Mouse (Mus musculus) neural tube, embryonic 14.5 days (tissue): ENCODE measurements at regions not wholly inside any gene's neighbourhood (a gene's known extent, or its start where the extent isn't known, plus 50 kb on each side); places are given as distances from the start of the nearest gene placed in this dataset.
"Not testable (repeated sequence)": the region's sequence is repeated elsewhere in the genome, so short reads cannot be mapped to it uniquely, and the experiment has no call there.

Experiments
- ATAC-seq: fragments of 200-750 bp; cut with Nextera tagmentation; 2 replicates; pipeline ENCODE4 v1.8.0; 2017; ENCODE audit warnings: low read depth, mild to moderate bottlenecking, moderate TSS enrichment, moderate library complexity
- H3K27ac ChIP-seq: fragments of 300-500 bp; sonication (generic); 2 replicates; pipeline ENCODE4 v1.5.1; 2014; ENCODE audit warnings: low read depth, mild to moderate bottlenecking, control low read depth, low read length, moderate library complexity, mixed read lengths
- H3K27me3 ChIP-seq: fragments of 300-500 bp; sonication (generic); 2 replicates; pipeline ENCODE4 v1.6.1; 2014; ENCODE audit warnings: low read length; ENCODE audit not compliant: control insufficient read depth, insufficient read depth
- H3K36me3 ChIP-seq: fragments of 300-500 bp; sonication (generic); 2 replicates; pipeline ENCODE4 v1.6.1; 2014; ENCODE audit warnings: low read length, mixed read lengths; ENCODE audit not compliant: control insufficient read depth, insufficient read depth
- H3K4me1 ChIP-seq: fragments of 300-500 bp; sonication (generic); 2 replicates; pipeline ENCODE4 v1.6.1; 2014; ENCODE audit warnings: low read length; ENCODE audit not compliant: control insufficient read depth, insufficient read depth
- H3K4me2 ChIP-seq: fragments of 300-500 bp; sonication (generic); 2 replicates; pipeline ENCODE4 v1.6.1; 2014; ENCODE audit warnings: mild to moderate bottlenecking, low read depth, low read length, control low read depth
- H3K4me3 ChIP-seq: fragments of 300-500 bp; sonication (generic); 2 replicates; pipeline ENCODE4 v1.5.1; 2014; ENCODE audit warnings: low read depth, low read length, control low read depth, mixed read lengths
- H3K9ac ChIP-seq: fragments of 300-500 bp; sonication (generic); replicated peaks from 2 replicates; pipeline ENCODE4 v1.6.1; 2014; ENCODE audit warnings: low read depth, mild to moderate bottlenecking, control low read depth, low read length, mixed read lengths
- H3K9me3 ChIP-seq: fragments of 300-500 bp; sonication (generic); 2 replicates; pipeline ENCODE4 v1.6.1; 2016; ENCODE audit warnings: low read length; ENCODE audit not compliant: control insufficient read depth
- WGBS: fragments of 180-500 bp; shearing (Covaris S2); extraction: QIAGEN DNeasy Blood & Tissue Kit; methylation state at CpG from one replicate; pipeline ENCODE4 v1.1.7; 2014; 5-methylcytosine and 5-hydroxymethylcytosine counted together

DNA sequence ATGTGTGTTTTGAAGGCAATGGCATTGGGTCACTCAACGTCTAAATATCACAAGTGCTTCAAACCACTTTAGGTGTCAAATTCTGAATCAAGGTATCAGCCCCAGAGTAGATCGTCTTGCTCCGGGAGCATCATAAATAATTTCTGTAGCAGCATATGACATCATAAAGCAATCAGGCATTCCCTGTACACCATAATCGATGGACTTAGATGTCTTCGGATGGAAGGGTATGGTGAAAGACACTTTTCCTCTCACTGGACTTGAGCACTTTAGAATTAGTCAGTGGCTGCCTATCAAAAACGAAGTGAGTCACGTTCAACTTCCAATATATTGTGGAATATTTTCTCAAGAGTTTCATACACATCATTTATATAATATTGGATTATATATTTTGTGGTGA, 77.9 kb downstream of the Gm5426 start:
- 57% methylated on average over 7 of the region's 7 CpGs for WGBS
- Histone ChIP-seq H3K4me2 (no peak overlapping the region), H3K9ac (no peak overlapping the region)

DNA sequence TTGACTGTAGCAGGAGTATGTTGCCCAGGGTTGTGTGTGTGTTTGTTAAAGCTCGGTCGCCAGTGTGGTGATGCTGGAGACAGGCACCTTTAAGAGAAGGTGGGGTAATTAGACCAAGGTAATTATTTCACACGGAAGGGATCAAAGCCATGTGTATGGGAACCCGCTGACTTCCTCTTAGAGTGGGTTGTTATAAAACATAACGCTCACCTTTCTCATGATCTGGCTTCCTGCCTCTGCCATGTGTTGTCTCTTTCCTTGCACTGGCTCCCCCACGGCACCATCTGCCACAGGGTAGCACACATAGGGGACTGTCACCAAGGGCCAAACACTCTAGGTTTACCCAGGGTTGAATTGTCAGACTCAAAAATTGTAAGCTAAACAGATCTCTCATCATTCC, 78.5 kb downstream of the Gm5426 start:
- Histone ChIP-seq H3K27me3 (no peaks in the 10 kb centered on the region), H3K36me3 (no peaks in the 10 kb centered on the region), H3K27ac (no peak overlapping the region), H3K9ac (no peak overlapping the region), H3K4me1 (peaks cover 3% of the 10 kb centered on the region; the same call in 1 of the 2 replicates), H3K4me3 (no peak overlapping the region), H3K9me3 (no peaks in the 10 kb centered on the region), H3K4me2 (no peak overlapping the region)
- whole genome bisulfite sequencing: 72% methylated on average over 6 of the region's 6 CpGs
- ATAC-seq: no peak

More for the DNA sequence above, 77.9 kb downstream of the Gm5426 start:
- H3K9me3 ChIP-seq: no peaks in the 10 kb centered on the region
- H3K27ac ChIP-seq: peak overlapping the region; percentile 77
- H3K4me1 ChIP-seq: peaks cover 3% of the 10 kb centered on the region; the same call in 1 of the 2 replicates
- H3K36me3 ChIP-seq: no peaks in the 10 kb centered on the region
- no peaks in the 10 kb centered on the region for H3K27me3 ChIP-seq
- no peak overlapping the region for H3K4me3 ChIP-seq
- ATAC-seq: peak; percentile 60

DNA sequence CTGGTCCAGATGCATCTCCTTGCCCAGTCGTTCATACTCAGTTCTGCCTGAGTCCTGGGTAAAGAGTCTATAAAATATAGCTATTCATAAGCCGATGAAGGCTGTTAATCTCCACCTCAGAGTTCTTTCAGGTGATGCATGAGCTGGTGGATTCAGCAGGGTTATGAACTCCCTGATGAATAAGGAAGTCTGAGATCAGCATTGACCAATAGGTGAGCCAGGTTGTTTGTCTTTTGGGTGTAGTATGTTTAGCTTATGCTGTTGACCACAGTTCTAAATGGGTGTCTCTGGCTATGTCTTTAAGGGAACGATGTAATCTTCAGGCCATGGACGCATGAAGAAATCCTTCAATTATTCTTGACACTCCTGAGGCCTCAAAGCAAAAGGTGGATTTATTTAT, 84.3 kb downstream of the Gm5426 start:
- 82% methylated on average over 4 of the region's 4 CpGs for WGBS
- no peak for ATAC-seq
- no peak overlapping the region for H3K4me2 ChIP-seq

DNA sequence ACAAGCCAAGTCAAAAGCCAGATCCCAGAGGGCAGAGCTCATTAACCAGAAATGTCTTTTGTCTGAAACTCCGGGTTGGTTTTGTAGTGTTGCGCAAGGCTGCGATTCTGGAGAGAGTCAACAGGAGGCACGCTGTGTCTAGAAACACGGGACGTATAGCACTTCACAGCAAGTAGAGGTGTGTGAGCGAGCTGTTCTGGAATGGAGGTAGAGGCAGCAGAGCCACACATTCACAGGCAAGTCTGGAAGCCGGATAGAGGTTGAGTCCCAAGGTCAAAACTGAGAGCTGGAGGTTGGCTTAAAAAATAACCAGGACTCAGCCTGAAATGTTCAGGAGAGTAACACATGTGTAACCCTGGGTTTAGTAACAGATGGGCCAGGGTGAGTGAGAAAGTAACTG, 94.0 kb downstream of the Gm5426 start:
- H3K9me3 ChIP-seq: no peaks in the 10 kb centered on the region
- H3K9ac ChIP-seq: no peak overlapping the region
- no peaks in the 10 kb centered on the region for H3K27me3 ChIP-seq
- no peaks in the 10 kb centered on the region for H3K36me3 ChIP-seq
- H3K4me2 ChIP-seq: no peak overlapping the region
- H3K4me1 ChIP-seq: no peaks in the 10 kb centered on the region
- WGBS: 89% methylated on average over 8 of the region's 8 CpGs
- H3K4me3 ChIP-seq: no peak overlapping the region
- no peak for ATAC-seq
- no peak overlapping the region for H3K27ac ChIP-seq

More for the DNA sequence above, 84.3 kb downstream of the Gm5426 start:
- Histone ChIP-seq H3K4me1 (no peaks in the 10 kb centered on the region), H3K36me3 (no peaks in the 10 kb centered on the region), H3K9ac (no peak overlapping the region), H3K4me3 (no peak overlapping the region), H3K9me3 (no peaks in the 10 kb centered on the region), H3K27ac (no peak overlapping the region), H3K27me3 (no peaks in the 10 kb centered on the region)

DNA sequence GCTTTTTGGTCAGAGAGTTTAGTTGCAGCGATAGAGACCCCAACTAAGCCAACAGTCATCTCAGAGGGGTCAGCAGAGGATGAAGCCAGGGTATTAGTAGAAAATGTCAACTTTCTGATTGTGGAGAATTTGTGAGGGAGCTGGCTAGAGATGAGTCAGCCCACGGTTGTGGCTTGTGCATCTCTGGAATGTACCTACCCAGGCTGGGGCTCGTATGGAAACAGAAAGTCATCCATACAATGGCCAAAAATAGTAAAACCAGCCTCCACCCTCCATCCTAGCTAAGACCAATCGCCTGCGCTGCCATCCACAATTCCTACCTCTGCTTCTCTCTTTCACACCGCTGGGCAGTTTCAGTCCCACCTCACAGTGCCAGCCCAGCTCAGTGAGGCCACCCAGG, 94.9 kb downstream of the Gm5426 start:
- WGBS: 92% methylated on average over 6 of the region's 6 CpGs
- ATAC-seq: no peak
- no peak overlapping the region for H3K27ac ChIP-seq

DNA sequence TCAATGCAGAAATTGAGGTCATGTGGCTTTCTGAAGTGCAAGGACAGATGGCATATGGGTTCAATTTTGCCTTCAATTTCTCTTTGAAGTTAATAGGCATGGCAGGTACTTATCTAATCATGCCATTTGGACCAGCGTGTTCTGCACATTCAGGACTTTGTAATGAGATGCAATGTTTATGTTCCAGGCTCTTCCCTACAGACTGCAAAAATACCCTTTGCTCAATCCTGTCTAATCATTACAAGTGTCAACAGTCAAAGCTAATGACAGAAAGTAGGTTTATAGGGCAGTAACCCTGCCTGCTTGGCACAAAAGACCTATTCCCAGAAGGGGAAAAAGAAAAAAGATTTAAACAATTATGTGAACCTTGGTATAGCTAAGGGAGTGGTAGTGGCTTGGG, 96.5 kb downstream of the Gm5426 start:
- Histone ChIP-seq H3K9me3 (no peaks in the 10 kb centered on the region), H3K27ac (no peak overlapping the region), H3K27me3 (no peaks in the 10 kb centered on the region), H3K4me2 (no peak overlapping the region), H3K9ac (no peak overlapping the region), H3K4me3 (no peak overlapping the region), H3K36me3 (no peaks in the 10 kb centered on the region), H3K4me1 (no peaks in the 10 kb centered on the region)
- WGBS: 69% methylated on average over 1 of the region's 1 CpGs
- no peak for ATAC-seq

More for the DNA sequence above, 94.9 kb downstream of the Gm5426 start:
- no peak overlapping the region for H3K9ac ChIP-seq
- H3K36me3 ChIP-seq: no peaks in the 10 kb centered on the region
- no peaks in the 10 kb centered on the region for H3K27me3 ChIP-seq
- H3K4me3 ChIP-seq: no peak overlapping the region
- H3K9me3 ChIP-seq: no peaks in the 10 kb centered on the region
- no peak overlapping the region for H3K4me2 ChIP-seq
- H3K4me1 ChIP-seq: no peaks in the 10 kb centered on the region

DNA sequence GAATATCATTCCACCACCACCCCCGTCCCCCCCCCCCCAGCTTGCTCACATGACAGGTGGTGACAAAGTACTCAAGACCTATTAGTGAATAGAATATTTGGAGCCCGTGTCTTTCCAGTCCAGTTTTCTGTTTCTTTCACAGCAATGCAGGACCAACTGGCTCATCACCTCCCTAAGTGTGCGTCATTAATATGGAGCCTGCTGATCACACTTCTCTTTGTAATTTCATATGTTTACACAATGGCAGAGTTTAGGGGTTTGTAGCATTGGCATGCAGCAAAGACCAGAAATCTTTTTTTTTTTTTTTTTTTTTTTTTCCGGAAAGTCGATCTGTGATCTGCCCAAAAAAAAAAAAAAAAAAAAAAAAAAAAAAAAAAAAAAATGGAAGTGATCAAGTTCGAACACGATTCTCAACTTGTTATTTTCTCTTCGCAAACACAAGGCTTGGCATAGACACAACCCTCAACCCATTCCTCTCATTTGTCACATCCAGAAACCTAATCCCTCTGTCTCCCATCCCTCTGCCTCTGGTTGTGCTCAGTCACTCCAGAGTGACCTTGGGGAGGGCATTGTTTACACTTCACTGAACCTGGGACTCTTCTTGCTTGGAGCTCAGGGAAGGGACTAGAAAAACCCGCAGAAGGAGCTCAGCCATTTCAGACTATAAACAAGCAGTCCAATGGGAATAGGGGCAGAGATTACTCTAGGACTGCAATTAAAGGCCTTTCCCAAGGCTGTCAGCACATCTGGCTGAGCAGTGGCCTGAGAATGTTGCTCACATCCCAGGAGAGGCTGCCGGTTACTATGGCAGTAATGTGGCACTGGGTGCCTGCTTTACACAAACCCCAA, 98.4 kb downstream of the Gm5426 start:
- ATAC-seq: peak; percentile 41; the same call in 1 of the 2 replicates
- no peak overlapping the region for H3K4me2 ChIP-seq
- no peaks in the 10 kb centered on the region for H3K36me3 ChIP-seq
- 61% methylated on average over 8 of the region's 10 CpGs for WGBS
- H3K27ac ChIP-seq: no peak overlapping the region
- H3K27me3 ChIP-seq: no peaks in the 10 kb centered on the region
- no peaks in the 10 kb centered on the region for H3K9me3 ChIP-seq
- no peak overlapping the region for H3K4me3 ChIP-seq
- H3K9ac ChIP-seq: no peak overlapping the region
- H3K4me1 ChIP-seq: no peaks in the 10 kb centered on the region

DNA sequence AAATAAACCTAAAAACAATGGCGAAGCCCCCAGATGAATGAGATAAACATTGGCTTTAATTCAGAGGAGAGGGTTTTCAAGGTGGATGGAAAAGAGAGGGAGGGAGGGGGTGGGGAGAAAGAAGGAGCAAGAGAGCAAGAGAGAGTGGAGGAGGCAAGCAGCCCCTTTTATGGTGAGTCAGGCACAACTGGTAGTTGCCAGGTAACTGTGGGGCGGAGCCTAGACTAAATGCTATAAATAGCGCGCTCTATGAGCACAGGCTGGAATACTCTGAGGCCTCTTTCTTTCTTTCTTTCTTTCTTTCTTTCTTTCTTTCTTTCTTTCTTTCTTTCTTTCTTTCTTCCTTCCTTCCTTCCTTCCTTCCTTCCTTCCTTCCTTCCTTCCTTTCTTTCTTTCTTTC, 99.6 kb downstream of the Gm5426 start:
- H3K4me3 ChIP-seq, ATAC-seq, H3K4me1 ChIP-seq, H3K27me3 ChIP-seq, H3K9ac ChIP-seq, H3K36me3 ChIP-seq, H3K4me2 ChIP-seq, H3K27ac ChIP-seq, H3K9me3 ChIP-seq: not testable (repeated sequence)
- 81% methylated on average over 4 of the region's 4 CpGs for WGBS

DNA sequence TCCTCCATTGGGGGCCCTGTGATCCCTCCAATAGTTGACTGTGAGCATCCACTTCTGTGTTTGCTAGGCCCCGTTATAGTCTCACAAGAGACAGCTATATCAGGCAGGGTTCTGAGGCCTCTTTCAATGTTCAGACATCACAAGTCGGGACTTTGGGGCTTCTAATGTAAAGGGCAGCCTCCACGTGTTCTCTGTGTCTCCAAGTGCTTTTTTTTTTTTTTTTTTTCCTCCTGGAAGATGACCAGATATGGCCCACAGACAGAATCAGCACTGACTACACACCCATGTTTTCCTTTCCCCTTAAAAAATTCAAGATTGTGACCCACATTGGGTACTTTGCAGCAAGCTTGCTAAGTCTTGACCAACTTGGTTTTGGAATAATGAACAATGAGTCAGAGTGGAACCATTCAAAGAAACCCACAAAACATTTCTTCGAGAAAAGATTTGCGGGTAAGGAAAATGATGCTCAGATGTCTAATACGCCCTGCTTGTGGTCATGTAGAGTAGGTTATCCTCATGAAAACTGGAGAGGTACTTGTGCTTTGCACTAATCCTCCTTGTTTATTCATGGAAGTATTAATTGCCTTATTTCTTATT, 100.5 kb downstream of the Gm5426 start:
- Histone ChIP-seq H3K4me2 (no peak overlapping the region), H3K9ac (no peak overlapping the region), H3K27ac (no peak overlapping the region), H3K4me1 (no peaks in the 10 kb centered on the region), H3K27me3 (no peaks in the 10 kb centered on the region), H3K36me3 (no peaks in the 10 kb centered on the region), H3K4me3 (no peak overlapping the region), H3K9me3 (no peaks in the 10 kb centered on the region)
- WGBS: 95% methylated on average over 6 of the region's 6 CpGs
- no peak for ATAC-seq
